Mouse (Mus musculus): ENCODE measurements around the gene Mrps27. TPM values are rescaled to one million over a fixed set of nuclear protein-coding genes. Genes with fewer than 3 reads are reported as not detected.

Gene Mrps27
- polyA plus RNA-seq, 1 experiment: 50.4 TPM

DNA sequence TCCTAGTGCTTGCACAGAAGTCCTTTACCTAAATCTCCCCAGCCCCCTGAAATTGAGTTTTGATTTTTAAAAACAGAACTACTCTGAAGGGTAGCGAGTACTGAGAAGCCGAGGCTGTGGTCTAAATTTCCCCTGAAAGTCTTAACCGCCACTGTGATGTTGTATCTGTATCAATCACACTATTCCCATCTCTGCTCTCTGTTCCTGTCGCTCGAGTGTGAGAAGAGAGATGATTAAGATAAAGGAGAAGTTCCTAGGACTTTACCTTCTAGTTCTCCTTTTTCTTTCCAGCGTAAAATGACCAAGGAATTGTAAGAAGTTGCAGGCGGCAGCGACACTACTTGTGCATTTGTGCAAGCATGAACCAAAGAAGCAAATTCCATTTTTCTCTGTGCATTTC is 38.4 kb upstream of the Mrps27 start:
- H3K36me3 ChIP-seq (ENCODE audit: control insufficient read depth, insufficient read depth): no peaks in the 10 kb centered on the region
- no peaks in the 10 kb centered on the region for H3K27me3 ChIP-seq (ENCODE audit: control insufficient read depth, insufficient read depth, insufficient read length)
- no peak for TF ChIP-seq FOSL1 (IDR thresholded peaks at IDR 0.05; ENCODE audit: insufficient read depth, low read length, poor library complexity, severe bottlenecking)
- no peak for TF ChIP-seq MYOD1 (IDR thresholded peaks at IDR 0.05; ENCODE audit: control insufficient read depth, insufficient read length, low read depth)
- TF ChIP-seq MAX (IDR thresholded peaks at IDR 0.05): no peak
- no peak for TF ChIP-seq USF1 (IDR thresholded peaks at IDR 0.05; ENCODE audit: low read depth)
- no peak for TF ChIP-seq CTCF (IDR thresholded peaks at IDR 0.05; ENCODE audit: control insufficient read depth, insufficient read depth, insufficient read length)
- TF ChIP-seq CEBPB (IDR thresholded peaks at IDR 0.05; ENCODE audit: low read depth): no peak
- TF ChIP-seq MYOG (IDR thresholded peaks at IDR 0.05; ENCODE audit: control insufficient read depth, extremely low read depth, insufficient read length): no peak
- H3ac ChIP-seq (ENCODE audit: control insufficient read depth, insufficient read length, low read depth): no peak overlapping the region
- H3K79me2 ChIP-seq (ENCODE audit: control insufficient read depth, insufficient read depth): no peaks in the 10 kb centered on the region
- H3K4me3 ChIP-seq (ENCODE audit: insufficient read depth, poor library complexity, severe bottlenecking): no peak overlapping the region
- no peaks in the 10 kb centered on the region for H3K79me3 ChIP-seq (ENCODE audit: low read depth)

DNA sequence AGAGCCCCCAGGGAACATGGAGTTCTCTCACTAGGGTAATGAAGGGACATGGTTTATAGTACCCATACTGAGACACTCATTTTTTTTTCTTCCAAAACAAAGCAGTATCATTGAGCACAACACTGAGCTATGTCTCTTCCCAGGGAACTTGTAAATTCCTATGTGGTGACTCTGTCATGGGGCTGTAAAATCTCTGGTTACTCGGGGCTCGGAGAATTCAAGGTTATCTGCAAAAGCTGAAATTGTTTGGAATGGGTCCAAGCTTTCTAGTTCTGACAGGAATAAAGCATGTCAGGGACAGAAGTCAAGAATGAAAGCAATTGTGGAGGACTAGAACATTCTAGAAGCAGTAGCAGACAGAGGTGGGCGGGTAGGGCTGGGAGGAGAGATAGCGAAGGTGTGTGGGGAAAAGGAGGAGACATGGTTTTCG is 36.6 kb upstream of the Mrps27 start:
- Histone ChIP-seq H3K79me2 (ENCODE audit: control insufficient read depth, insufficient read depth) (no peaks in the 10 kb centered on the region), H3K27me3 (ENCODE audit: control insufficient read depth, insufficient read depth, insufficient read length) (no peaks in the 10 kb centered on the region), H3K36me3 (ENCODE audit: control insufficient read depth, insufficient read depth) (no peaks in the 10 kb centered on the region), H3ac (ENCODE audit: control insufficient read depth, insufficient read length, low read depth) (no peak overlapping the region), H3K79me3 (ENCODE audit: low read depth) (no peaks in the 10 kb centered on the region), H3K4me3 (ENCODE audit: insufficient read depth, poor library complexity, severe bottlenecking) (no peak overlapping the region)
- TF ChIP-seq FOSL1 (IDR thresholded peaks at IDR 0.05; ENCODE audit: insufficient read depth, low read length, poor library complexity, severe bottlenecking) (peak; percentile 62), CTCF (IDR thresholded peaks at IDR 0.05; ENCODE audit: control insufficient read depth, insufficient read depth, insufficient read length) (no peak)

DNA sequence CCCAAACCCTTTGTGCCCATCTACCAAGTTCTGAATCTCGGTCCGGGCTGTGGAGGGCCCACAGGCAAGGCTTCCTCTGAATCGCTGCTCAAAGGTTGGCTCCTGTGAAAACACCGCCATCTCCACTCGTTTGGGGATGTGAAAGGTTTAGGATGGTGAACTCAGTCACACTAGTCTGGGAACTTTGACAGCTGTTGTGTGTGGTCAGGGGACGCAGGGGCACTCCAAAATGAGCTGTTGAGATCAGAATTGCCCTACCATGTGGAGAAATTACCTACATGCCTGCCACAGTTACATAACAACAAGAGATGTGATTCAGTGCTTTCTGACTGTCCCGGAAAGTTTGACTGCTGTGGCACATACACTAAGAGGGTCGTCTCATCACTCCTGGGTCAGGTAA is 36.2 kb upstream of the Mrps27 start:
- TF ChIP-seq USF1 (IDR thresholded peaks at IDR 0.05; ENCODE audit: low read depth) (no peak), MYOD1 (IDR thresholded peaks at IDR 0.05; ENCODE audit: control insufficient read depth, insufficient read length, low read depth) (peak; percentile 71), FOSL1 (IDR thresholded peaks at IDR 0.05; ENCODE audit: insufficient read depth, low read length, poor library complexity, severe bottlenecking) (no peak), CTCF (IDR thresholded peaks at IDR 0.05; ENCODE audit: control insufficient read depth, insufficient read depth, insufficient read length) (no peak), CEBPB (IDR thresholded peaks at IDR 0.05; ENCODE audit: low read depth) (no peak)
- H3K79me2 ChIP-seq (ENCODE audit: control insufficient read depth, insufficient read depth): no peaks in the 10 kb centered on the region
- H3ac ChIP-seq (ENCODE audit: control insufficient read depth, insufficient read length, low read depth): no peak overlapping the region
- H3K36me3 ChIP-seq (ENCODE audit: control insufficient read depth, insufficient read depth): no peaks in the 10 kb centered on the region
- H3K4me3 ChIP-seq (ENCODE audit: insufficient read depth, poor library complexity, severe bottlenecking): no peak overlapping the region
- no peaks in the 10 kb centered on the region for H3K27me3 ChIP-seq (ENCODE audit: control insufficient read depth, insufficient read depth, insufficient read length)
- no peaks in the 10 kb centered on the region for H3K79me3 ChIP-seq (ENCODE audit: low read depth)

DNA sequence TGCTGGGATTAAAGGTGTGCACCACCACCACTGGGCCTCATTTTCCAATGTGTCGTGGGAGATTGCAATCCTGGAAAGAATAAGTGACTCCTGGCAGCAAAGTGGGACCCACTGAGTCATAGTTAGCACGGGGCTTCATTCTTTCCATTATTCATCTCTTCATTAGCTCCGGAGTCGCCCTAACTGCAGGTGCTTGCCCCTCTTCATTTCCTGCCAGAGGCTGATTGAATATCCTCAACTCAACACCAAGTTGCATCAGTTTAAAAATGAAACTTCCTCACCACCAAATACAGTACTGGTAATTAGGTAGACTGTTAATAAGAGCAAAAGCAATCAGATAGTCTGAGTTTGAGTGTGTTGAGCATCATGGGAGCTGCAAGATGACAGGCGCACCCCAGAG is 30.5 kb upstream of the Mrps27 start:
- Histone ChIP-seq H3K36me3 (ENCODE audit: control insufficient read depth, insufficient read depth) (peaks cover 3% of the 10 kb centered on the region), H3K79me3 (ENCODE audit: low read depth) (no peaks in the 10 kb centered on the region), H3K79me2 (ENCODE audit: control insufficient read depth, insufficient read depth) (no peaks in the 10 kb centered on the region), H3K27me3 (ENCODE audit: control insufficient read depth, insufficient read depth, insufficient read length) (no peaks in the 10 kb centered on the region), H3ac (ENCODE audit: control insufficient read depth, insufficient read length, low read depth) (no peak overlapping the region), H3K4me3 (ENCODE audit: insufficient read depth, poor library complexity, severe bottlenecking) (no peak overlapping the region)
- TF ChIP-seq FOSL1 (IDR thresholded peaks at IDR 0.05; ENCODE audit: insufficient read depth, low read length, poor library complexity, severe bottlenecking) (no peak), MYOD1 (IDR thresholded peaks at IDR 0.05; ENCODE audit: control insufficient read depth, insufficient read length, low read depth) (no peak), CEBPB (IDR thresholded peaks at IDR 0.05; ENCODE audit: low read depth) (no peak), MAX (IDR thresholded peaks at IDR 0.05) (no peak), USF1 (IDR thresholded peaks at IDR 0.05; ENCODE audit: low read depth) (no peak), CTCF (IDR thresholded peaks at IDR 0.05; ENCODE audit: control insufficient read depth, insufficient read depth, insufficient read length) (no peak), MYOG (IDR thresholded peaks at IDR 0.05; ENCODE audit: control insufficient read depth, extremely low read depth, insufficient read length) (no peak)

DNA sequence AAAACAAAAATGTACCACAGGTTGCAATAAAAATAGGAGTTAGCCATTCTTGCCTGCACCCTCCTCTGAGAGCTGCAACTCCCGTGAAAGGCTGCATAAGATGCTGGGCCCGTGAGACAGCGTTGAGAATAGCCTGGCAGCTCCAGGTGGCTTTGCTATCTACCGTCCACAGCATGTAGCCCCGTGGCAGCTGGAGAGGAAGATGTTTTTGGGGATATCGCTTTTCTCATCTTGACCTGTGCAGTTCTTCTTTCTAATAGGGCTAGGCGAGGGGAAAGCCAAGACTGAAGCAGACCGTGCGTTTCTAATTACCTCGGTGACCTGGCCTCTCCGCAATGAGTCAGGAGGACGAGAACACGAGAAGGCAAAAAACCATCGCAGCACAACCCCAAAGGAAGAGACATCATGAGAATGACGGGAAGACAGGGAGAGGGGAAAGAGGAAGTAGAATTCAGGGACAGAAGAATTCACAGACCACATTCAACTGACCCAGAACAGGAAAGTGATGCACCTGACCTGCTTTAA is 29.9 kb upstream of the Mrps27 start:
- TF ChIP-seq MAX (IDR thresholded peaks at IDR 0.05) (no peak), MYOG (IDR thresholded peaks at IDR 0.05; ENCODE audit: control insufficient read depth, extremely low read depth, insufficient read length) (no peak), FOSL1 (IDR thresholded peaks at IDR 0.05; ENCODE audit: insufficient read depth, low read length, poor library complexity, severe bottlenecking) (no peak), MYOD1 (IDR thresholded peaks at IDR 0.05; ENCODE audit: control insufficient read depth, insufficient read length, low read depth) (no peak), CEBPB (IDR thresholded peaks at IDR 0.05; ENCODE audit: low read depth) (no peak), USF1 (IDR thresholded peaks at IDR 0.05; ENCODE audit: low read depth) (no peak), CTCF (IDR thresholded peaks at IDR 0.05; ENCODE audit: control insufficient read depth, insufficient read depth, insufficient read length) (no peak)
- Histone ChIP-seq H3ac (ENCODE audit: control insufficient read depth, insufficient read length, low read depth) (no peak overlapping the region), H3K36me3 (ENCODE audit: control insufficient read depth, insufficient read depth) (peaks cover 9% of the 10 kb centered on the region)

DNA sequence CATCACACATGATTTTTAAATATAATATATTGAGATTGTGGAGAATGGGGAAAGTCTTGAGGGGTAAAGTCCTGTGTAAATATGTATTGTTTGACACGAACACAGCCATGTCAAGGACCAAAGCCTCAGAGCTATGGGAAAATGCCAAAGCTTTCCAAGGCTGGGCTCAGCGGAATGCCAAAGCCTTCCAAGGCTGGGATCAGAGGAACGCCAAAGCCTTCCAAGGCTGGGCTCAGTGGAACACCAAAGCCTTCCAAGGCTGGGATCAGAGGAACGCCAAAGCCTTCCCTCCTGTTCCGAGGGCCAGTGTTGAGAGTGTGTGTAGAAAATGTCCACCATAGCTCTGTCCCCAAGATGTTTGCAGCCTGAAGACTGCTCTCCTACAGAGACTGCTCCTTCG is 28.2 kb upstream of the Mrps27 start:
- no peaks in the 10 kb centered on the region for H3K27me3 ChIP-seq (ENCODE audit: control insufficient read depth, insufficient read depth, insufficient read length)
- TF ChIP-seq CEBPB (IDR thresholded peaks at IDR 0.05; ENCODE audit: low read depth): no peak
- no peak for TF ChIP-seq CTCF (IDR thresholded peaks at IDR 0.05; ENCODE audit: control insufficient read depth, insufficient read depth, insufficient read length)
- no peak for TF ChIP-seq MAX (IDR thresholded peaks at IDR 0.05)
- no peak for TF ChIP-seq USF1 (IDR thresholded peaks at IDR 0.05; ENCODE audit: low read depth)
- TF ChIP-seq FOSL1 (IDR thresholded peaks at IDR 0.05; ENCODE audit: insufficient read depth, low read length, poor library complexity, severe bottlenecking): no peak
- TF ChIP-seq MYOD1 (IDR thresholded peaks at IDR 0.05; ENCODE audit: control insufficient read depth, insufficient read length, low read depth): no peak
- peaks cover 25% of the 10 kb centered on the region for H3K36me3 ChIP-seq (ENCODE audit: control insufficient read depth, insufficient read depth)
- no peaks in the 10 kb centered on the region for H3K79me3 ChIP-seq (ENCODE audit: low read depth)
- no peak overlapping the region for H3ac ChIP-seq (ENCODE audit: control insufficient read depth, insufficient read length, low read depth)
- H3K4me3 ChIP-seq (ENCODE audit: insufficient read depth, poor library complexity, severe bottlenecking): no peak overlapping the region
- H3K79me2 ChIP-seq (ENCODE audit: control insufficient read depth, insufficient read depth): no peaks in the 10 kb centered on the region

More for the DNA sequence above, 29.9 kb upstream of the Mrps27 start:
- Histone ChIP-seq H3K4me3 (ENCODE audit: insufficient read depth, poor library complexity, severe bottlenecking) (no peak overlapping the region), H3K27me3 (ENCODE audit: control insufficient read depth, insufficient read depth, insufficient read length) (no peaks in the 10 kb centered on the region), H3K79me2 (ENCODE audit: control insufficient read depth, insufficient read depth) (no peaks in the 10 kb centered on the region), H3K79me3 (ENCODE audit: low read depth) (no peaks in the 10 kb centered on the region)

Data from C2C12 (cell line).